Mouse (Mus musculus): ENCODE results near the gene Fbxw10.

DNA sequence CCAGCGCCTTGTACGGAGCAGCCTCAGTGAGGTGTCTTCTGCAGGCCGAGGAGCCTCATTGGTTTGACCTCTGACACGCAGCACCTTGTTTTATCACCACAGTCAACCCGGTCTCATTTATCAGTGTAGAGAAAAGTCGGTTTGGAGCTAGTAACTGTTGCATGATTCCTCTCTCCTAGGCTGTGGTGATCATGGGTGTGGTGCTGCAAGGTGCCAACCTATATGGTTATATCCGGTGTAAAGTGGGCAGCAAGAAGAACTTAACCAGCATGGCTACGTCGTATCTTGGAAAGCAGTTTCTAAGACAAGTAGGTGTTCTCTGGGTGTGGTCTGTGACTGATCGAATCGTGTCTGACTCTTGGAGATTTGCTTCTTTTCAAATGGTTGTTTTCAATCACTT, 44.9 kb downstream of the Fbxw10 start:
- TF ChIP-seq POLR2A (IDR thresholded peaks at IDR 0.05; ENCODE audit: insufficient read length, low read depth) (no peak), TCF3 (IDR thresholded peaks at IDR 0.05; ENCODE audit: insufficient read length, low read depth) (no peak), MAX (IDR thresholded peaks at IDR 0.05; ENCODE audit: low read depth) (no peak), REST (IDR thresholded peaks at IDR 0.05; ENCODE audit: insufficient read depth, insufficient read length) (no peak), POLR2AphosphoS2 (IDR thresholded peaks at IDR 0.05; ENCODE audit: insufficient read length, low read depth) (no peak), SRF (IDR thresholded peaks at IDR 0.05; ENCODE audit: control insufficient read depth, insufficient read length, low read depth) (no peak), USF1 (IDR thresholded peaks at IDR 0.05; ENCODE audit: low read depth) (no peak), TCF12 (IDR thresholded peaks at IDR 0.05; ENCODE audit: insufficient read depth, poor library complexity, severe bottlenecking) (no peak), CEBPB (IDR thresholded peaks at IDR 0.05; ENCODE audit: insufficient read depth, poor library complexity, severe bottlenecking) (no peak), E2F4 (IDR thresholded peaks at IDR 0.05; ENCODE audit: insufficient read depth) (no peak), MYOG (IDR thresholded peaks at IDR 0.05; ENCODE audit: control insufficient read depth in 1 of 3, insufficient read depth in 1 of 3, insufficient read length in 2 of 3, low read depth in 2 of 3) (no peak), MYOD1 (IDR thresholded peaks at IDR 0.05; ENCODE audit: control insufficient read depth in 1 of 3, insufficient read length in 2 of 3, low read depth in 2 of 3) (no peak)

Data from myocyte (in vitro differentiated cells).